In genomic region chr1:170351080-170351479, GRCm38 (mm10) we compare ENCODE assay signal across 33 mouse cellular contexts. TPM values are rescaled to one million over a fixed set of nuclear protein-coding genes. Genes with fewer than 3 reads are reported as not detected.
"Had no signal": no experiment of that assay in that cellular context is flagged by ENCODE, and none has a peak within 500 bp of the region (broad histone marks: within the 10 kb centered on the region; RNA-seq: fewer than 3 reads in every experiment).

No protein-coding gene starts in this region.

- DNase-seq: gastrocnemius, adult 2 months; gastrocnemius, postnatal 10 days; gastrocnemius, postnatal 25 days; heart, adult 2 months; heart, postnatal 10 days; heart, postnatal 4 days; kidney, adult 18-20 months; kidney, adult 8-10 months; kidney, postnatal 10 days; kidney, postnatal 25 days; kidney, postnatal 4 days; liver had no signal

- H3K9ac ChIP-seq: heart, embryonic 12.5 days; hindbrain, embryonic 12.5 days; hindbrain, embryonic 14.5 days; intestine, embryonic 15.5 days; limb, embryonic 12.5 days had no signal

- H3K4me1 ChIP-seq: hindbrain, embryonic 10.5 days; hindbrain, embryonic 12.5 days; intestine, embryonic 15.5 days; limb, embryonic 10.5 days; limb, embryonic 12.5 days had no signal

- H3K4me2 ChIP-seq: heart, embryonic 12.5 days; hindbrain, embryonic 12.5 days; hindbrain, embryonic 14.5 days; intestine, embryonic 15.5 days; limb, embryonic 12.5 days had no signal

- ATAC-seq: hindbrain, embryonic 16.5 days; inflammation-experienced regulatory T-cells, adult 6 months; intestine, embryonic 15.5 days; intestine, postnatal 0 days had no signal

- H3K9me3 ChIP-seq: heart, embryonic 10.5 days; heart, embryonic 12.5 days; hindbrain, embryonic 10.5 days; hindbrain, embryonic 12.5 days; intestine, embryonic 15.5 days; limb, embryonic 10.5 days; limb, embryonic 12.5 days had no signal

- H3K36me3 ChIP-seq: heart, embryonic 10.5 days; hindbrain, embryonic 10.5 days; hindbrain, embryonic 12.5 days; intestine, embryonic 15.5 days; limb, embryonic 10.5 days; limb, embryonic 12.5 days had no signal

- H3K27me3 ChIP-seq: heart, embryonic 12.5 days; hindbrain, embryonic 12.5 days; intestine, embryonic 15.5 days; limb, embryonic 12.5 days had no signal

- H3K4me3 ChIP-seq: gastrocnemius, adult 2 months; heart, adult 2 months; heart, embryonic 10.5 days; heart, embryonic 12.5 days; hindbrain, embryonic 10.5 days; hindbrain, embryonic 12.5 days; intestine, embryonic 15.5 days; layer of hippocampus, adult 2 months; left cerebral cortex, adult 2 months; limb, embryonic 10.5 days; limb, embryonic 12.5 days had no signal

- H3K27ac ChIP-seq: gastrocnemius, adult 2 months; heart, adult 2 months; heart, embryonic 10.5 days; hindbrain, embryonic 10.5 days; hindbrain, embryonic 12.5 days; hindbrain, embryonic 14.5 days; intestine, embryonic 15.5 days; layer of hippocampus, adult 2 months; left cerebral cortex, adult 2 months; limb, embryonic 10.5 days; limb, embryonic 12.5 days had no signal

RNA-seq across cellular contexts. Expression of gene Spata46, which starts 42.5 kb away (rescaled TPM):
- total RNA-seq: gastrocnemius, adult 2 months; gastrocnemius, postnatal 10 days; gastrocnemius, postnatal 25 days; gastrocnemius, postnatal 4 days; granulocyte monocyte progenitor cell, adult 5-6 weeks; heart, adult 2 months; heart, postnatal 10 days; heart, postnatal 25 days; heart, postnatal 4 days; layer of hippocampus, adult 2 months; layer of hippocampus, postnatal 10 days; layer of hippocampus, postnatal 25 days; left cerebral cortex, adult 2 months; left cerebral cortex, postnatal 14 days; left cerebral cortex, postnatal 36 days had no signal
- polyA plus RNA-seq: frontal cortex, adult 2 months; inflammation-experienced regulatory T-cells, adult 6 months had no signal

RNA-seq across cellular contexts. Expression of gene Gm7694, which starts 44.9 kb away (rescaled TPM):
- polyA plus RNA-seq: inflammation-experienced regulatory T-cells, adult 6 months had no signal
